Mouse (Mus musculus) stomach, embryonic 16.5 days (tissue): ENCODE measurements around the gene AI661453. TPM values are rescaled to one million over a fixed set of nuclear protein-coding genes. Genes with fewer than 3 reads are reported as not detected.

Source experiments
- ATAC-seq: fragments of 200-750 bp; cut with Nextera tagmentation; 2 replicates; pipeline ENCODE4 v1.8.0; 2017; ENCODE audit warnings: moderate number of reproducible peaks, moderate TSS enrichment; ENCODE audit not compliant: insufficient read depth, low FRiP score
- H3K27ac ChIP-seq: fragments of 300-500 bp; sonication (generic); 2 replicates; pipeline ENCODE4 v1.5.1; 2014; ENCODE audit warnings: low read length
- H3K27me3 ChIP-seq: fragments of 300-500 bp; sonication (generic); 2 replicates; pipeline ENCODE4 v1.6.1; 2014; ENCODE audit warnings: low read length, control low read depth, mixed read lengths; ENCODE audit not compliant: control insufficient read depth, insufficient read depth
- H3K36me3 ChIP-seq: fragments of 300-500 bp; sonication (generic); 2 replicates; pipeline ENCODE4 v1.6.1; 2014; ENCODE audit warnings: low read length; ENCODE audit not compliant: control insufficient read depth, insufficient read depth
- H3K4me1 ChIP-seq: fragments of 300-500 bp; sonication (generic); 2 replicates; pipeline ENCODE4 v1.6.1; 2014; ENCODE audit warnings: low read length, control low read depth, mixed read lengths; ENCODE audit not compliant: control insufficient read depth, insufficient read depth
- H3K4me2 ChIP-seq: fragments of 300-500 bp; sonication (generic); 2 replicates; pipeline ENCODE4 v1.6.1; 2014; ENCODE audit warnings: low read depth, low read length, mixed read lengths
- H3K4me3 ChIP-seq: fragments of 300-500 bp; sonication (generic); replicated peaks from 2 replicates; pipeline ENCODE4 v1.5.1; 2014; ENCODE audit warnings: mild to moderate bottlenecking, low read length
- H3K9ac ChIP-seq: fragments of 300-500 bp; sonication (generic); 2 replicates; pipeline ENCODE4 v1.6.1; 2014; ENCODE audit warnings: low read length
- H3K9me3 ChIP-seq: fragments of 300-500 bp; sonication (generic); replicated peaks from 2 replicates; pipeline ENCODE4 v1.6.1; 2016; ENCODE audit warnings: low read length, control low read depth; ENCODE audit not compliant: control insufficient read depth
- WGBS: fragments of 180-500 bp; shearing (Covaris S2); extraction: QIAGEN DNeasy Blood & Tissue Kit; methylation state at CpG from one replicate; pipeline ENCODE4 v1.1.7; 2014; 5-methylcytosine and 5-hydroxymethylcytosine counted together
- polyA plus RNA-seq: library from polyadenylated mRNA; unstranded; fragments of >200 nt; fragmentation: Nextera tagmentation; extraction: Ambion mirVana; gene quantifications from 2 replicates; pipeline ENCODE4 v1.2.1, GENCODE M21; 2015

The AI661453 gene
- polyA plus RNA-seq, 1 experiment from 2014 or later, result 5.1 TPM

DNA sequence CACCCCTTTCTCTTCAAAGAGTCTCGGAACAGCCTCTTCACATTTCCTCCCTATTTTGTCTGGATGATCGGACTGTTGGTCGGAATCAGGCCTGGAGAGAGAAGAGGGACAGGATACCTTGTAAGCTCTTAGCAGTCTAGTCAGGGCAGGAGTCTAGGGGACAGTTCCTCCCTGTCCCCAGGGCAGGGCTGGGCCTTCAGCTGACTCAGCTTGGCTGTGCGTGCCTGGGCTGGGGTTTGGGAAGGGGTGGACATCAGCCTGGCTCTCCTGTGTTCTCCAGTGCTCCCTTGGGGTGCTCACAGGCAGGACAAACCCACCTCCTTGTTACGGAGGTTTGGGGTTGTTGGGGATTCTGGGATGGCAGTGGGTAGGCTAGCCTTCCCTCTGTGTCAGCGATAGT lies 2.2 kb downstream of the AI661453 start:
- ATAC-seq, result no peak
- Histone ChIP-seq H3K9me3 (no peaks in the 10 kb centered on the region), H3K27me3 (0 out of 2 replicates have a peak, but pooled peaks cover 7% of the 10 kb centered on the region), H3K4me3 (peak overlapping the region; percentile 54), H3K4me1 (peaks cover 30% of the 10 kb centered on the region), H3K27ac (peak overlapping the region; percentile 84), H3K9ac (peak overlapping the region; percentile 48), H3K4me2 (peak overlapping the region; percentile 62), H3K36me3 (no peaks in the 10 kb centered on the region)
- 61% methylated on average over 6 of the region's 6 CpGs for WGBS

DNA sequence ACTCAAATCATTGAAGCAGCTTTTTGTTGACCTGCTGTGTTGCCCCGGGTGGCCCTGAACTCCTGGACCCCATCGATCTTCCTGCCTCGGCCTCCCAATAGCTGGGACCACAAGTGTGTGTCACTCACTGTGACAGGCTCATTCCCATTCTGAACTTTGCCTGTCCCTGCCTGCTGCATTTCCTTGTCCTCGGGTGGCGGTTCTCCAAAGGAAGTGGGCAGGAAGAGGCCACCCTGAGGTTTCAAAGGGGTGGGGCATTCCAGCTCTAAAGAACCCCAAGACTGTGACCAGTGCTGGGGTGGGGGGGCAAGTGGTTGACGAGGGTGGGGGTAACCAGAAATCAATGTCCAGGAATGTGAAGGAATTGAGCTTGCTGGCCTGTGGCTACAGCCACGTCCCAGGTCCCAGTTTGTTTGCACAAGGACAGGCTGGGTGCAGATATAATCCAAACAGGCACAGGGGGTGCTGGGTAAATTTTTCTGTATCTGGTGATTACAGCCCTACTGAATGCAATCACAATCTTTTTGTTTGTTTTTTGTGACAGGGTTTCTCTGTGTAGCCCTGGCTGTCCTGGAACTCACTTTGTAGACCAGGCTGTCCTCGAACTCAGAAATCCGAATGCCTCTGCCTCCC lies 3.1 kb downstream of the AI661453 start:
- H3K27me3 ChIP-seq, result 0 out of 2 replicates have a peak, but pooled peaks cover 7% of the 10 kb centered on the region
- ATAC-seq, result peak; percentile 45; the same call in 1 of the 2 replicates
- H3K4me2 ChIP-seq, result peak overlapping the region; percentile 62
- peaks cover 30% of the 10 kb centered on the region for H3K4me1 ChIP-seq
- H3K36me3 ChIP-seq, result no peaks in the 10 kb centered on the region
- peak overlapping the region; percentile 48; the same call in 1 of the 2 replicates for H3K9ac ChIP-seq
- peak overlapping the region; percentile 54 for H3K4me3 ChIP-seq
- WGBS, result 35% methylated on average over 9 of the region's 9 CpGs
- H3K27ac ChIP-seq, result peak overlapping the region; percentile 84
- H3K9me3 ChIP-seq, result no peaks in the 10 kb centered on the region

DNA sequence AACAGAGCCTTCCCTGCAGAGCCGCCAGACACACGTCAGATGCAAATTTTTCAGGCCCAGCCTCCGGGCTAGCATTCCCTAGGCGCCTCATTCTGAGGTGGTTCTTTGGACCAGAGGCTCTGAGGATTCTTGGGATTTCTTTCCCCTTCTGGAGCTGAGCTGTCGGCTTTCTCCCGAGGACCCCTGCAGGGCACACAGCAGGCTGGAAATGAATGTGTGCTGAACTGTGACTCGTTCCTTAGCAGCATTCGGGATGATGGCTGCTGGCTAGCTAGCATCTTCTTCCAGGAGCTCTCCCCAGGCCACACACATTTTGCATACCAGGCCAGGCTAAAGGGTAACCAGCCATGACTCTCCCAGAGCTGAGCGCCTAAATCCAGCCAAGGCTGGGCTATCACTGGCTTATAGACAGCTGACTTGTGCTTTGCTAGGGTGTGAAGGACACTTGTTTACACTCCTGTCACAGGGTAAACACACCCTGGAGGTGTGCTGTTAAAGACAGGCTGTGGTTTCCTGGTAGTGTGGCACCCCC lies 4.0 kb downstream of the AI661453 start:
- H3K4me2 ChIP-seq, result 0 out of 2 replicates have a peak overlapping the region, but pooled peaks have one; percentile 3
- ATAC-seq, result no peak
- 0 out of 2 replicates have a peak, but pooled peaks cover 7% of the 10 kb centered on the region for H3K27me3 ChIP-seq
- no peaks in the 10 kb centered on the region for H3K36me3 ChIP-seq
- H3K9ac ChIP-seq, result peak overlapping the region; percentile 41; the same call in 1 of the 2 replicates
- H3K4me1 ChIP-seq, result peaks cover 30% of the 10 kb centered on the region
- H3K27ac ChIP-seq, result peak overlapping the region; percentile 84
- WGBS, result 24% methylated on average over 9 of the region's 9 CpGs
- H3K4me3 ChIP-seq, result no peak overlapping the region
- no peaks in the 10 kb centered on the region for H3K9me3 ChIP-seq

DNA sequence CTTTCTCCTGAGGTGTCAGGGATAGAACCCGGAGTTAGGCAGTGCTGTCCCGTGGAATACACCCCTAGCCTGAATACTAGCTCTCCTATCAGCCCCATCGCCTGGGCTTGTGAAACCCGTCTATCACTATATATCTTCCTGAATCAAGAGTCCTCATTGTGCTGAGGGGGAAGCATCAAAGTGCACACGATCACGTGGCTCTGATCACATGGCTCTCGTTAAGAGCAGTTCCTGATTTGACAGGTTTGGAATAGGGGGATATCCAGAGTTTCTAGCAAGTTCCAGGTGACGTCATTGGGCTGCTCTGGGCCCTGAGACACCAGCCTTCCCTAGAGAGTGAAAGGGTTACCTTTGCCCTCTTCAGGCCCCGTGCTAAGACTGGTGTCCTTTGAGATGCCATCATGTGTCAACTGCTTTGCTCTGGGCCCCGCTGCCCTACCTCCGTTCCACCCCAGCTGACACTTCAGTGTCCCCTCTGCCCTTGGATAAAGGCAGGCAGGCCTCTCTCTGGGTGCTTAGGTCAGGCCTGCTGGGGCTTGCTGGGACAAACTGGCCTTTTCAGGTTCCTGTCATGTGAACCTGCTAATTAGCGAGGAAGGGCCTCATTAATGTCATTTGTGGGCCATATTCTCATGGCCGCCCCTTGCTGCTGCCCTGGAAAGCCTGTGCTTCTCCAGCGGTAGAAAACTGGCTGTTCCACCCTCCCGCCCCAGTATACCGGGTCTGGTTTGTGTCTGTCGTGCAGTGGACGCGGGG lies 5.1 kb downstream of the AI661453 start:
- H3K4me2 ChIP-seq, result no peak overlapping the region
- 0 out of 2 replicates have a peak, but pooled peaks cover 7% of the 10 kb centered on the region for H3K27me3 ChIP-seq
- peaks cover 30% of the 10 kb centered on the region for H3K4me1 ChIP-seq
- H3K27ac ChIP-seq, result peak overlapping the region; percentile 1; the same call in 1 of the 2 replicates
- 59% methylated on average over 19 of the region's 19 CpGs for WGBS
- H3K36me3 ChIP-seq, result no peaks in the 10 kb centered on the region
- peak overlapping the region; percentile 23; the same call in 1 of the 2 replicates for H3K9ac ChIP-seq
- no peak overlapping the region for H3K4me3 ChIP-seq
- no peaks in the 10 kb centered on the region for H3K9me3 ChIP-seq
- no peak for ATAC-seq

DNA sequence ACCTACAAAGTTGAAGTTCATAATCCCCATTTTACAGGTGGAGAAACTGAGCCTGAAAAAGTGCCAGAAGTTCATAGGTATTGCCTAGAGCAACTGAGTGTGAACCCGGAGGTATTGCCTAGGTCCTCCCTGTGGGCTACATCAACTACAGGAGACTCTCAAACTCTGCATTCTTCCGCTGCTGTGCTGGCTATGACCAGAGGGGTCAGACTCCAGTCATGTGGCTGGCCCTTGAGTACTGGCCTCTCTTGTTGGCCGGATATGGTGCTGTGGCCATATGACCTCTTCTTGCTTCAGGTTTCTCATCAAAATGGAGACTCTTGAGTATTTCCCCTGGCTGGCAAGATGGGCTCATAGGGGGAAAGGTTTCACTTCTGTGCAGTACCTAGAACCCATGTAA lies 5.9 kb downstream of the AI661453 start:
- WGBS, result 78% methylated on average over 3 of the region's 3 CpGs
- no peak for ATAC-seq
- Histone ChIP-seq H3K9ac (0 out of 2 replicates have a peak overlapping the region, but pooled peaks have one; percentile 23), H3K4me2 (no peak overlapping the region), H3K27ac (peak overlapping the region; percentile 1; the same call in 1 of the 2 replicates), H3K4me1 (peaks cover 30% of the 10 kb centered on the region), H3K36me3 (no peaks in the 10 kb centered on the region), H3K9me3 (no peaks in the 10 kb centered on the region), H3K4me3 (no peak overlapping the region), H3K27me3 (0 out of 2 replicates have a peak, but pooled peaks cover 6% of the 10 kb centered on the region)

DNA sequence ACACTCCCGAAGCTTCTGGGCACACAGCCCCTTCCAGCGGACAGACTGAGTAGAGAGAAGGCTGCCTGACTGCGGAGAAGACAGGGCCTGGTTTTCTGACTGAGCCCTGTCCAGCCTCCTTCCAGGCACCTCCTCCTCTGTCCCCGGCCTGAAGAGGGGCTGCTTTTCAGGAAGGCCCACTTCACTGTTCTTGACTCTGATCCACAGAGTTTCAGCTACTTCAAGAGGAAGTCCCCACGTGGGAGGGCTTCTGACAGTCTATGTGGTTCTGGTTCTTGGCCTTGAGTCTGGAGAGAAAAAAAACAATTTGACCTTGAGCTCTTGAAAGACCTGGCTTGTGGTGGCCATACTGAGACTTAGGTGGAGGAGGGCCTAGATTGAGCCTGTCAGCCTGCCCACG lies 7.7 kb downstream of the AI661453 start:
- Histone ChIP-seq H3K9me3 (no peaks in the 10 kb centered on the region), H3K4me2 (no peak overlapping the region), H3K36me3 (no peaks in the 10 kb centered on the region), H3K9ac (0 out of 2 replicates have a peak overlapping the region, but pooled peaks have one; percentile 1), H3K27ac (no peak overlapping the region), H3K4me1 (peaks cover 35% of the 10 kb centered on the region), H3K27me3 (no peaks in the 10 kb centered on the region), H3K4me3 (no peak overlapping the region)
- ATAC-seq, result no peak
- WGBS, result 58% methylated on average over 6 of the region's 6 CpGs

DNA sequence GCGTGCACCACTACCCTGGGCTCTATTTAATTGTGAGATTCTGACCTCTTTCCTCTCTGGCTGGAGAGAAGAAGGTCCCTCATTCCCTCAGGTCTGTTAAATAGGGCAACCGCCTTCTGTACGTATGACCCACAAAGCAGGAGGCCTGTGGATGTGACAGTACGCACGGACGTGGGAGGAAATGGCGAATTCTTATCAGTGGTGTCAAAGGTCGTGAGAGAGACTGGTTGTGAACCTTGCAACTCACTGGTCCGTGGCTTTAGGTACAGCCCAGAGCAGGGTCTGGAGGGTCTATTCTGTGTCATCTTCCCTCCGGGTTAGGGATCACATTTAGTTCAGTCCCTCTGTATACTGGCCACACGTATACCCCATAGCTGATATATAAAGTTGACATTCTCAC lies 9.1 kb downstream of the AI661453 start:
- H3K9ac ChIP-seq, result no peak overlapping the region
- 57% methylated on average over 11 of the region's 11 CpGs for WGBS
- no peaks in the 10 kb centered on the region for H3K9me3 ChIP-seq
- no peaks in the 10 kb centered on the region for H3K27me3 ChIP-seq
- H3K4me2 ChIP-seq, result no peak overlapping the region
- H3K27ac ChIP-seq, result peak overlapping the region; percentile 59; the same call in 1 of the 2 replicates
- H3K4me1 ChIP-seq, result peaks cover 35% of the 10 kb centered on the region
- no peaks in the 10 kb centered on the region for H3K36me3 ChIP-seq
- H3K4me3 ChIP-seq, result no peak overlapping the region
- no peak for ATAC-seq

DNA sequence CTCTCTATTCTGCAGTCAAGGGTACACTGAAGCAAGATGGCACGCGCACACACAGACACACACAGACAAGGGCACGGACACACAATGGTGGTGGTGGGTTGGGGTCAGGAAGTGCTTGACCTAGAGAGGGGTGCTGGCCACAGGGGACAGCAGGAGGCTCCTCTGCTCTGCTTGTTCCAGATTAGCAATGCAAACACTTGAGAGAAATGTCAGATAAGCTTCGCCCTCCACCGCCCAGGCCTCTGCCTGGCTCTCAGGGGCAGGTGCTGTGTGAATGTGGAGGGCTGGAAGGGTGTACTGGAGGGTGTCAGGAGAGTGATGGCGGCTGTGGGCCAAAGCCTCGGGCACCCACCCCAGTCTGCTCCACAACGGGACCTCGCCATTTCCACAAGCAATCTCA lies 9.6 kb downstream of the AI661453 start:
- no peak overlapping the region for H3K9ac ChIP-seq
- no peak overlapping the region for H3K4me2 ChIP-seq
- no peak for ATAC-seq
- H3K9me3 ChIP-seq, result no peaks in the 10 kb centered on the region
- H3K27ac ChIP-seq, result peak overlapping the region; percentile 59
- WGBS, result 64% methylated on average over 9 of the region's 9 CpGs
- no peak overlapping the region for H3K4me3 ChIP-seq
- H3K4me1 ChIP-seq, result peaks cover 35% of the 10 kb centered on the region
- H3K36me3 ChIP-seq, result no peaks in the 10 kb centered on the region
- H3K27me3 ChIP-seq, result no peaks in the 10 kb centered on the region

DNA sequence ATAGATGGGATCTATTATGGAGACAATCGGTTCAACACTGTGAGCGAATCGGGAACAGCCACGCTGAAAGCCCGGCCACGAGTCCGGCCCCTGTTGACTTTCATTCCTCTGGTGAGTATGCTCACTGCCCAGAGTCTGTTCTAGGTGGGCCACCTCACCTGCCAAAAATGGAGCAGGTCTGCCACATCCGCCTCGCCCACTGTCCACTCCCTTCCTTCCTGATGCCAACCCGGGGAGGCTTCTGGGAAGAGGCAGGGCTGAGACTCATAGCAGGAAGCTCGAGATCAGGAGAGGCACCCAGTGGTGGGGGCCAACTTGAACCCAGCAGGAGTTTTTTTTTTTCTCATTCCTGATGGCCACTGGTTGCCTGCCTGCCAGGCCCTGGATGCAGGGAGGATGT lies 10.1 kb downstream of the AI661453 start:
- no peak overlapping the region for H3K9ac ChIP-seq
- WGBS, result 84% methylated on average over 11 of the region's 11 CpGs
- H3K27ac ChIP-seq, result peak overlapping the region; percentile 59
- no peak overlapping the region for H3K4me2 ChIP-seq
- H3K4me3 ChIP-seq, result no peak overlapping the region
- no peaks in the 10 kb centered on the region for H3K36me3 ChIP-seq
- peaks cover 38% of the 10 kb centered on the region for H3K4me1 ChIP-seq
- H3K27me3 ChIP-seq, result no peaks in the 10 kb centered on the region
- no peaks in the 10 kb centered on the region for H3K9me3 ChIP-seq
- ATAC-seq, result no peak
